Mouse (Mus musculus) hindbrain, embryonic 12.5 days (tissue): ENCODE data around the gene Slc1a2. TPM values are rescaled to one million over a fixed set of nuclear protein-coding genes. Genes with fewer than 3 reads are reported as not detected.

Experiments used
- ATAC-seq: fragments of 200-750 bp; cut with Nextera tagmentation; 2 replicates; pipeline ENCODE4 v1.8.0; 2017; ENCODE audit warnings: moderate TSS enrichment; ENCODE audit not compliant: low FRiP score
- H3K27ac ChIP-seq: fragments of 300-500 bp; sonication (generic); 2 replicates; pipeline ENCODE4 v1.5.1; 2016; ENCODE audit warnings: mild to moderate bottlenecking
- H3K27me3 ChIP-seq: fragments of 300-500 bp; sonication (generic); 2 replicates; pipeline ENCODE4 v1.6.1; 2016; ENCODE audit warnings: mild to moderate bottlenecking
- H3K36me3 ChIP-seq: fragments of 300-500 bp; sonication (generic); 2 replicates; pipeline ENCODE4 v1.6.1; 2016; ENCODE audit warnings: mild to moderate bottlenecking
- H3K4me1 ChIP-seq: fragments of 300-500 bp; sonication (generic); 2 replicates; pipeline ENCODE4 v1.6.1; 2016
- H3K4me2 ChIP-seq: fragments of 300-500 bp; sonication (generic); replicated peaks from 2 replicates; pipeline ENCODE4 v1.6.1; 2016; ENCODE audit warnings: mild to moderate bottlenecking
- H3K4me3 ChIP-seq: fragments of 300-500 bp; sonication (generic); 2 replicates; pipeline ENCODE4 v1.5.1; 2016; ENCODE audit warnings: mild to moderate bottlenecking
- H3K9ac ChIP-seq: fragments of 300-500 bp; sonication (generic); 2 replicates; pipeline ENCODE4 v1.6.1; 2016; ENCODE audit warnings: mild to moderate bottlenecking, moderate library complexity
- H3K9me3 ChIP-seq: fragments of 300-500 bp; sonication (generic); replicated peaks from 2 replicates; pipeline ENCODE4 v1.6.1; 2016; ENCODE audit warnings: mild to moderate bottlenecking
- WGBS: fragments of 180-500 bp; shearing (Covaris S2); methylation state at CpG from one replicate; pipeline ENCODE4 v1.1.7; 2016; 5-methylcytosine and 5-hydroxymethylcytosine counted together
- polyA plus RNA-seq: library from polyadenylated mRNA; unstranded; fragments of >200 nt; fragmentation: Nextera tagmentation; extraction: Ambion mirVana; gene quantifications from 2 replicates; pipeline ENCODE4 v1.2.1, GENCODE M21; 2016

Gene Slc1a2
- polyA plus RNA-seq, 1 experiment from 2014 or later: 15.3 TPM

DNA sequence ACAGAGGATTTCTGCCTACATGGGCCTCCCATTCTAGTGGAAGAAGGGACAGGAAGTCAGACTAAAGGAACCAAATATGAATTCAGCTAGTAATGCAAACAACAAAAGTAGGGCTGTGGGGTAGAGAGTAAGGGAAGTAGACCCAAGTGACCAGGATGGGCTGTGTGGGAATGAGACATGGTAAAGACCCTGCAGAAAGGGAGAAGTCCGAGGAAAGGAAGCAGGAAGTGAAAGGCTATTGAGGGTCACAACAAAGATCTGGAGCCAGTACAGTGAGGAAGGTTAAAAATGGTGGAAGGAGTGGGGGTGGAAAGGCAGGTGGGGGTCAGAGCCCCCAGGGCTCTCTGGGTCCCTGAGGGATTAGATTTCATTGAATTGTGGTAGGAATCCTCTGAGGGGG is 93.4 kb downstream of the Slc1a2 start:
- no peak overlapping the region for H3K27ac ChIP-seq
- H3K4me1 ChIP-seq: no peaks in the 10 kb centered on the region
- no peak overlapping the region for H3K4me3 ChIP-seq
- no peaks in the 10 kb centered on the region; the same call in 1 of the 2 replicates for H3K36me3 ChIP-seq
- no peak overlapping the region for H3K9ac ChIP-seq
- no peaks in the 10 kb centered on the region for H3K9me3 ChIP-seq
- H3K27me3 ChIP-seq: no peaks in the 10 kb centered on the region
- no peak for ATAC-seq
- no peak overlapping the region for H3K4me2 ChIP-seq
- WGBS: 58% methylated on average over 1 of the region's 1 CpGs

DNA sequence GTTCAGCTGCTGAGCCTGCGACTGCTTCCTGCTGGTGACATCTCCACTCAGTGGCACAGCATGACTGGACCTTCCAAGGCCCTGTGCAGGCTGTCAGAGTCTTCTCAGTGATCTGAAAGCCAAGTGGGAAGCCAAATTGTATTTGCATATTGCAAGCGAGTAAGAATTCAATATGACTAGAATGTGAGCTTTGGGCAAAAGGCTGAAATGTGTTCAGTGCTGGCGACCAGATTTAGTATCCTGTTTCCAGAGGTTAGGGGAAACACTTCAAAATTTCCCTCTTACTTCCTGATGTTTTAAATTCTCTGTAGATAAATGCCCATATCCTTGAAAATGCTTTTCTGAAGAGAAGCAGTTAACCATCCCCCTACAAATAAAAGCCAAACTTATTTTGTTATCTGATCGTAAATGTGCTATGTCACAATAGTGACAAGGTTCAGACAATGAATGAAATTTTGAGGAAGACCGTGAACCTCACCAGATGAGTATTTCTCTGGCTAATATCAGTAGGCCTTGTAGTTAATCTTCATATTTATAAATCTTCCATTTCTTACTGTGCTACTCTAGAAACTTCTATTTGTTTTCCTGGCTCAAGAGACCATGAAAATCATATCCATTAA is 98.9 kb downstream of the Slc1a2 start:
- H3K4me1 ChIP-seq: no peaks in the 10 kb centered on the region
- no peak for ATAC-seq
- 79% methylated on average over 5 of the region's 5 CpGs for WGBS
- peaks cover 5% of the 10 kb centered on the region for H3K36me3 ChIP-seq
- H3K4me3 ChIP-seq: no peak overlapping the region
- H3K9me3 ChIP-seq: no peaks in the 10 kb centered on the region
- no peak overlapping the region for H3K27ac ChIP-seq
- H3K27me3 ChIP-seq: no peaks in the 10 kb centered on the region
- H3K4me2 ChIP-seq: no peak overlapping the region
- H3K9ac ChIP-seq: no peak overlapping the region

DNA sequence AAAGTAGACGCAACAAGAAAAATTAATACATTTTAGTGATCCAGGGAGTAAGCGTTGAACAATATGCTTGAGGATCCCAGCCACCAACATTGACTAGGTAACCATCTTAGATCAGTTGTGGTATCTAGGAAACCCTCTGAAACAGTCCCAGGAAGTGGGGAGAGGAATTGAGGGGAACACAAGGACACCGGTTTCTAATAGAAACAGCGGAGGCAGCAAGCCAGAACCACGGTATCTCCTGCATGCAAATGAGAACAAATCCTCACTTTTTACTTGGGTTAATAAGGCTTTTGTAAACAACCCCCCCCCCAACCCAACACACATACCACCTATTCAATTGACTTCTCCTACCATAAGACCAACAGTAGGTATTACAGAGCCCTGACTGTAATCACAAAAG is 101.0 kb downstream of the Slc1a2 start:
- no peak overlapping the region for H3K9ac ChIP-seq
- H3K9me3 ChIP-seq: no peaks in the 10 kb centered on the region
- WGBS: 93% methylated on average over 5 of the region's 5 CpGs
- no peak overlapping the region for H3K27ac ChIP-seq
- no peaks in the 10 kb centered on the region for H3K27me3 ChIP-seq
- ATAC-seq: no peak
- H3K4me1 ChIP-seq: no peaks in the 10 kb centered on the region
- H3K4me3 ChIP-seq: no peak overlapping the region
- peaks cover 5% of the 10 kb centered on the region for H3K36me3 ChIP-seq
- no peak overlapping the region for H3K4me2 ChIP-seq

DNA sequence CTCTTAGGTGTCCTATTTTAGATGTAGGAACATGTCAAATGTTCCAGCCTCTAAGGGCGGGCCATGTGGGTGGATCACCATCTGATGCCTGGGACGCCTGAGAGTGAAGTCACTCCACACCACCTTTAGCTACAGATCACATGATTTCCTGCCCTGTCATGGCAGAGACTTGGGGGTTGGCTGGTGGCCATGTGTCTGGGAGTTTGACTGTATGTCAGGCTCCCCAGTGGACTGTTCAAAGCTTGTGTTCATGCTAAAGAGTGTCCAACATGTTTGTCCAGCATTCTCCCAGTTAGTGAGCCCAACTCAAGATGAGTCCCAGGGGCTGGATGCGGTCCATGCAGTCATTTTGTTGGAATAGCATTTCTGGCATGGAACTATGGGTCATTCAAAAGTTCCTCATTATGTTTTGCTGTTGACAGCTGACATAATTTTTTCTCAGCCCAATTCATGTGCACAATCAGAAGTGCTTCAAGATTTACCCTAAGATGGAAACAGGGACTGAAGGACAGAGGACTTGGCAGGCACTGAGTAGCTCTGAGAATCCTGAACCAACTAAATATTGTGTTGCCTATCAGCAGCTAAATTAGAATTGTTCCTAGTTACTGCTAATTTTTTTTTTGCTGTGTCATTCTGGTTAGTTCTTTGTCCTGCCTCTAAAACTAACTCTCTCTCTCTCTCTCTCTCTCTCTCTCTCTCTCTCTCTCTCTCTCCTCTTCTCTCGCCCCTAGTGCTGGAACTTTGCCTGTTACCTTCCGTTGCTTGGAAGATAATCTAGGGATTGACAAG is 102.0 kb downstream of the Slc1a2 start:
- H3K4me1 ChIP-seq: no peaks in the 10 kb centered on the region
- H3K4me2 ChIP-seq: no peak overlapping the region
- H3K9me3 ChIP-seq: no peaks in the 10 kb centered on the region
- no peak overlapping the region for H3K4me3 ChIP-seq
- peaks cover 5% of the 10 kb centered on the region for H3K36me3 ChIP-seq
- no peak for ATAC-seq
- H3K9ac ChIP-seq: no peak overlapping the region
- H3K27me3 ChIP-seq: no peaks in the 10 kb centered on the region
- H3K27ac ChIP-seq: no peak overlapping the region
- 85% methylated on average over 5 of the region's 5 CpGs for WGBS

DNA sequence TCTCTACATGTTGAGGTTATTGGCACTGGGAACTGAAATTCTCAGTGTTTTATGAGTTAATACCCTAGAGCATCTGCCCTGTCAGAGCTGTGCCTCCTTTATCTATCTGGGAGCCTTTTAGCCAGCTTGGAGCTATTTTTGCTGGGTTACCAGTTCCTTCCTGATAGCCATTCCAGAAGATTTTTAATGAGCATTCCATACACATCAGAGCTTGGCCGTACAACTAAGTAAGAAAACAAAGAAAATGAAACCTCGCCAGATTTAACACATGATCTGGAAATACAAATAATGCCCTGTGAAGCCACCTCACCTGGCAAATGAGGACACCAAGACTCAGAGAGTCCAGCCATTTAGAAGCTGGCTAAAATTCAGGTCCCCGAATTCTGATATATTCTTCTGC is 104.7 kb downstream of the Slc1a2 start:
- H3K27me3 ChIP-seq: no peaks in the 10 kb centered on the region
- peaks cover 5% of the 10 kb centered on the region for H3K36me3 ChIP-seq
- H3K9ac ChIP-seq: no peak overlapping the region
- no peak overlapping the region for H3K27ac ChIP-seq
- ATAC-seq: no peak
- H3K4me2 ChIP-seq: no peak overlapping the region
- H3K4me1 ChIP-seq: no peaks in the 10 kb centered on the region
- 90% methylated on average over 3 of the region's 3 CpGs for WGBS
- no peak overlapping the region for H3K4me3 ChIP-seq
- no peaks in the 10 kb centered on the region for H3K9me3 ChIP-seq

DNA sequence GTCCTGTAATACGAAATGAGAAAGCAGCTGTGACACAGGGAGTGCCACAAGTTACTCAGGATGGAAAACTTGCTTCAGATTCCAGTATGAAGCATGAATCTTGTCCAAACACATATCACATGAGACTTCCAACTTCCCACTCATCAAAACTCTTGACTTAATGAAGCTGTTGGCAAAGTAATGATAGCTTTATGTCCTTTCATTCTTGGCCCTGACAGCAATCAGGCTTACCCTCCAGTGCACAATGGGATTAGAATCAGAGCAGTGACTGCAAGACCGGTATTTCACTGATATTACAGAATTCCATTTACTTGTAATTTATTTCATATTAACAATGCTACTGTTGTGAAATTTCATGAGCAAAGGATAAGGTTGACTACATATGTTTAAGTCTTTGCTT is 105.5 kb downstream of the Slc1a2 start:
- Histone ChIP-seq H3K9me3 (no peaks in the 10 kb centered on the region), H3K27ac (no peak overlapping the region), H3K4me3 (no peak overlapping the region), H3K27me3 (no peaks in the 10 kb centered on the region), H3K36me3 (peaks cover 5% of the 10 kb centered on the region), H3K4me2 (no peak overlapping the region), H3K9ac (no peak overlapping the region), H3K4me1 (no peaks in the 10 kb centered on the region)
- 97% methylated on average over 2 of the region's 2 CpGs for WGBS
- no peak for ATAC-seq

DNA sequence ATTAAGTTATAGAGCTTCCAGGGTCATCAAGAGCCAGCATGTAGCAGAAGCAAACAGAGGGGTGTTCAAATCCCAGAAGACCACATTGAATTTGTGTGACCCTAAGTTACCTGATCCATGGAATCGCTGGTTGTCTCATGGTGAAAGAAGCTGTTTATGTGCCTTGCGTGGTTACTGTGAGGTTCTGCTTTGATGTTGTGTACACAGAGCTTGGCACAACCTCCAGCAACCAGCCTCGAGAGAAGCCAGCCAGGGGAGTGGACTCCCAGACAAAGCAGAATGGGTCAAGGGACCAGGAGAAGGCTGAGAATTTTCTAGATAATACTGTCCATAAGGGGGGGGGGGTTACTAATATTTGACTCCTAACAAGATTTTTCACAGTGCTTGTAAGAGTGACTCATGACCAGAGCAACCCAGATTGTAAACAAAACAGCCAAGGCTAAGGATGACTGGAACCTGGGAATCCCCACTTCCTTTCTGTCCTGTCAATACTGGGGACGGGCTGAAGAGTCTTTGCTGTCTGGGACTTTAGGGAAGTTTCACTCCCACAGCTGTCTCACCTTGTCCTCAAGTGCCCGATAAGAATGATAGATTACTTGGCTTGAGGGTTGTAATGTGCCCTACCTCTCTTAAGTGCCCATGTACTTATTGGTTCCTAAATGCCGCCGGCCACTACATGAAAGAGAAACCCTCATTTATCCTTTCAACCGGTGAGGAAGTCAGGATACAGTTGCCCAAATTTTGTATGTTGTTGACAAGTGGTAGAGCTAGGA is 106.3 kb downstream of the Slc1a2 start:
- Histone ChIP-seq H3K4me1 (no peaks in the 10 kb centered on the region), H3K27me3 (no peaks in the 10 kb centered on the region), H3K4me3 (no peak overlapping the region), H3K9me3 (no peaks in the 10 kb centered on the region), H3K4me2 (no peak overlapping the region), H3K36me3 (peaks cover 10% of the 10 kb centered on the region), H3K9ac (no peak overlapping the region), H3K27ac (no peak overlapping the region)
- ATAC-seq: no peak
- 89% methylated on average over 8 of the region's 8 CpGs for WGBS

DNA sequence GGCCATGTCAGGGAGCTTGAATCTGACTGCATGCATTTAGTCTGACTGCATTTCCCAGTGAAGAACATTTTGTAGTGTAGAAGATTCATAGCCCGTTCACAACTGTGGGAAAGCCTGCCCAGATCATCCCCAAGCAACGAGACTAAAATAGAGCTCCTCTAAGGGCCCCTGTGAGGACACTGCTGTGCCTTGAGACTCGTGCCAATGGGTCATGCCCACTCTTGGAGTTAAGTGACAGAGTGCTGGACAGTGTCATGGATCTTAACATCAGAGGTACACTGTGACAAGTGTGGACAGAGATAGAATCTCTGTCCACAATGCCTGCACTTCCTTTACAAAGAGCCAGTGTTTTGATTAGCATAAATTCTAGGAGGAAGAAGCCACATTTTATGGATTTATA is 109.8 kb downstream of the Slc1a2 start:
- ATAC-seq: no peak
- H3K27ac ChIP-seq: no peak overlapping the region
- H3K36me3 ChIP-seq: peaks cover 6% of the 10 kb centered on the region; the same call in 1 of the 2 replicates
- WGBS: 73% methylated on average over 3 of the region's 3 CpGs
- no peaks in the 10 kb centered on the region for H3K27me3 ChIP-seq
- no peak overlapping the region for H3K9ac ChIP-seq
- no peak overlapping the region for H3K4me2 ChIP-seq
- no peaks in the 10 kb centered on the region for H3K9me3 ChIP-seq
- H3K4me3 ChIP-seq: no peak overlapping the region
- H3K4me1 ChIP-seq: no peaks in the 10 kb centered on the region

DNA sequence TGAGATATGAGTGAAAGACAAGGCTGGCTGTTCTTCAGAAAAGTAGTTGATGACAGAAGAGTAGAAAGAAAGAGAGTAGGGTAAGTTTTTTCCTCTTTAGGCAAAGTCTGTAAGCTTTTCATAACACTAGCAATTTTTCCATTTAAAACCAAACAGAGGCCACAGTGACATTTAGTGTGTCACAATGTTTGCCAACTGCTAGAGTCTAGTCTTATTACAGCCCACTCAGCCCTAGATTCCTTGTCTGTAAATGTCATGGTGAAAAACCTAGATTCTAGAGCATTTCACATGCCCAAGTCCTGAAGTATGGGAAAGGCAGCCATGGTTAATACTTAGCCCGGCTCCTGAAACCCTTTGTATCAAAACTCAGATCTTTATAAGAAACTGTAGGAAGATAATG is 112.8 kb downstream of the Slc1a2 start:
- Histone ChIP-seq H3K27me3 (no peaks in the 10 kb centered on the region), H3K36me3 (peaks cover 6% of the 10 kb centered on the region; the same call in 1 of the 2 replicates), H3K9me3 (no peaks in the 10 kb centered on the region), H3K4me1 (no peaks in the 10 kb centered on the region), H3K4me3 (no peak overlapping the region), H3K9ac (no peak overlapping the region), H3K4me2 (no peak overlapping the region), H3K27ac (no peak overlapping the region)
- no peak for ATAC-seq
- 97% methylated on average over 1 of the region's 1 CpGs for WGBS

DNA sequence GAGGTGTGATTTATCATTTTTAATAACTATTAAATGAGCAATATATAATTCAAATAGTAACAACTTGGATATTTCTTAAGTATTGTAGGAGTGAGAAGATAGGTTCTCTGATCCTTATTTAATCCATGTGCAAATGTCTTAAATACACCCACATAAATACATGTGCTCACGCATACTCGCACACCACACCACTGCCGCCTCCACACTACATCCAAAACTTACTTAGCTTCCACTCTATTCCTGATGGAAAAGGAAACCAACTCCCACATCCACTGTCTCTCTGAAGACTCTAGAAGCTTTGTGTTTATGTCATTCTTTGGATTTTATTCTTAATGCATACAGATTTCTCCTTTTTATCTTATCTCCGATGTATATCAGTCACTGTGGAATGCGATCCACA is 113.8 kb downstream of the Slc1a2 start:
- no peak overlapping the region for H3K27ac ChIP-seq
- ATAC-seq: no peak

DNA sequence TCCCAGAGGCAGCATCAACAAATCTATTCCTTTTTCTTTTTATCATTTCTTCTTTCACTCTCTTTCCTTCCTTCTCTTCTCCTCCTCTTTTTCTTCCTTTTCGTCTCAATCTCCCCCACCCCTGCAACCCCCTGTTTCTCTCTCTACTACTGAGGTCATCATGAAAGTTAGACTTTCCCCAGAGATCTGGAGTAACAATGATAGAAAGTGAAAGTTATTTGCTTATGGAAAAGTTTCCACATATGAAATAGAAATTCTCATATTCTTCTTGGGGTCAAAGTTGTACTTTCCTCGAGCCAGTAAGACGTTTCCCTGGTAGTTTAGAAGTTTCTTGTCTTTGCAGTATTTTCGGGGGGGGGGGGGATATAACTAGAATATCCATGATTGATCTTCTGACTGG is 116.2 kb downstream of the Slc1a2 start:
- Histone ChIP-seq H3K9ac (no peak overlapping the region), H3K4me3 (no peak overlapping the region), H3K27ac (no peak overlapping the region), H3K9me3 (no peaks in the 10 kb centered on the region), H3K27me3 (no peaks in the 10 kb centered on the region), H3K4me1 (no peaks in the 10 kb centered on the region), H3K4me2 (no peak overlapping the region), H3K36me3 (peaks cover 7% of the 10 kb centered on the region)
- no peak for ATAC-seq
- WGBS: 88% methylated on average over 4 of the region's 4 CpGs

More for the DNA sequence above, 113.8 kb downstream of the Slc1a2 start:
- 98% methylated on average over 5 of the region's 5 CpGs for WGBS
- H3K4me2 ChIP-seq: no peak overlapping the region
- peaks cover 6% of the 10 kb centered on the region; the same call in 1 of the 2 replicates for H3K36me3 ChIP-seq
- no peak overlapping the region for H3K9ac ChIP-seq
- no peak overlapping the region for H3K4me3 ChIP-seq
- H3K9me3 ChIP-seq: no peaks in the 10 kb centered on the region
- H3K27me3 ChIP-seq: no peaks in the 10 kb centered on the region
- no peaks in the 10 kb centered on the region for H3K4me1 ChIP-seq

DNA sequence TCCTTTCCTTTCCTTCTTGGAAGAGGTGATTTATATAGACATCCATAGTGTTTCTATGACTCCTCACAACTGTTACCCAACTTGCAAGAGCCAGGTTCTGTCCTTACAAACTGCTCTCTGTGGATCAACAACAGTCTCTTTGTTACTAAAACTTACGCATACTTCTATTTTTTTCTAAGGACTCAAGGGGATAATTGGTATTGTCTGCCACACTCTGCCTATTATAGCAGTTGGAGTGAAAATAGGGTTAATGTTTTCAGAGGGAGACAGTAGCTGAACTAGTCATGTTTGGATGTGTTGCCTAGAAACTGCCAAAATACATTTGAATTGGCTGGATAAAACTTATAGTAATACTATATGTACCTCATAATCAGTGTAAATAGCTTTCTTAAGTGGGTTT is 117.1 kb downstream of the Slc1a2 start:
- H3K9ac ChIP-seq: no peak overlapping the region
- H3K4me1 ChIP-seq: no peaks in the 10 kb centered on the region
- no peaks in the 10 kb centered on the region for H3K27me3 ChIP-seq
- no peak overlapping the region for H3K27ac ChIP-seq
- no peak overlapping the region for H3K4me3 ChIP-seq
- no peaks in the 10 kb centered on the region for H3K9me3 ChIP-seq
- no peak overlapping the region for H3K4me2 ChIP-seq
- 59% methylated on average over 1 of the region's 1 CpGs for WGBS
- ATAC-seq: no peak
- peaks cover 5% of the 10 kb centered on the region for H3K36me3 ChIP-seq
